7 mouse cellular contexts compared by ENCODE assay signal in the genomic region with DNA sequence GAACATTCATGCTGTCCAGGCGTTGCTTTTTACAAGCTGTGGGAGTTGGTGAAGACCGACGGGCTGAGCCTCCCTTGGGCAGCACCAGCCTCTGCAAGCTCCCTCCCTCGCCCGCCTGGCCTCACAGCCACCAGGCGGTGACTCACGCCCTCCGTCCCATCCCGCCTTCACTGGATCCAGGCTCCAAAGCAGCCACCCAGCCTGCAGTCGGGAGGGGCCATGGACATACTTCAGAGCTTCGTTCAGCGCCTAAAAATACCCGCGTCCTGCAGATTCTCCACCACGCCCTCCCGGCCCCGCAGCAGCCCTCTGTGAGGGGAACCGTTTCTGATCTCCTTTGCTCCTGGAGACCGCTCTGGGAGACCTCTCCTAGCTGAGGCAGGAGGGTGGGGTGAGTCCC. TPM values are rescaled to one million over a fixed set of nuclear protein-coding genes. Genes with fewer than 3 reads are reported as not detected.
DNase-seq lines count a peak whose midpoint lies in the region; ATAC-seq and TF ChIP-seq lines count a peak whose summit lies in the region.

No protein-coding gene starts in this region.

- peak overlapping the region; percentile 37; the same call in 1 of the 2 replicates for H3K4me3 ChIP-seq in E14TG2a.4 (replicated peaks; ENCODE audit: low read length)
- H3K4me3 ChIP-seq in forebrain, embryonic 14.5 days (ENCODE audit: low read depth, low read length) = no peak overlapping the region
- H3K4me3 ChIP-seq in hindbrain, embryonic 11.5 days (ENCODE audit: low read depth, low read length) = no peak overlapping the region
- no peak overlapping the region for H3K4me3 ChIP-seq in liver, postnatal 0 days (ENCODE audit: low read depth, low read length)
- H3K4me3 ChIP-seq in stomach, embryonic 14.5 days (ENCODE audit: low read depth, low read length) = no peak overlapping the region

- peak overlapping the region; percentile 37; the same call in 1 of the 2 replicates for H3K9ac ChIP-seq in forebrain, embryonic 14.5 days (ENCODE audit: low read length)
- H3K9ac ChIP-seq in hindbrain, embryonic 11.5 days (ENCODE audit: low read depth, low read length) = peak overlapping the region; percentile 24; the same call in 1 of the 2 replicates
- 0 out of 2 replicates have a peak overlapping the region, but pooled peaks have one; percentile 6 for H3K9ac ChIP-seq in liver, postnatal 0 days (replicated peaks)
- peak overlapping the region; percentile 30; the same call in 1 of the 2 replicates for H3K9ac ChIP-seq in stomach, embryonic 14.5 days (replicated peaks; ENCODE audit: low read depth, low read length)

- no peak for TF ChIP-seq CTCF in E14TG2a.4 (conservative IDR thresholded peaks at IDR 0.05; ENCODE audit: low read length)
- 0 out of 2 replicates have a peak, but pooled peaks have one; percentile 3 for TF ChIP-seq CTCF in liver, postnatal 0 days (IDR thresholded peaks at IDR 0.05; ENCODE audit: low read depth)

- H3K9me3 ChIP-seq in E14TG2a.4 (ENCODE audit: low read length) = no peaks in the 10 kb centered on the region
- H3K9me3 ChIP-seq in forebrain, embryonic 14.5 days (replicated peaks; ENCODE audit: control insufficient read depth, low read length) = no peaks in the 10 kb centered on the region
- H3K9me3 ChIP-seq in hindbrain, embryonic 11.5 days (ENCODE audit: control insufficient read depth, low read length) = no peaks in the 10 kb centered on the region
- no peaks in the 10 kb centered on the region for H3K9me3 ChIP-seq in liver, postnatal 0 days (ENCODE audit: low read length)
- no peaks in the 10 kb centered on the region for H3K9me3 ChIP-seq in stomach, embryonic 14.5 days (ENCODE audit: control insufficient read depth, low read depth, low read length)

- no peak for ATAC-seq in forebrain, embryonic 14.5 days
- ATAC-seq in hindbrain, embryonic 11.5 days (ENCODE audit: low FRiP score) = 0 out of 2 replicates have a peak, but pooled peaks have one; percentile 38
- ATAC-seq in liver, postnatal 0 days = no peak
- peak; percentile 58 for ATAC-seq in stomach, embryonic 14.5 days (ENCODE audit: insufficient number of reproducible peaks, insufficient read depth, low FRiP score, low read depth)

- H3K36me3 ChIP-seq in E14TG2a.4 (ENCODE audit: insufficient read depth, low read length) = peaks cover 41% of the 10 kb centered on the region
- H3K36me3 ChIP-seq in forebrain, embryonic 14.5 days (ENCODE audit: control insufficient read depth, insufficient read depth, low read length) = peaks cover 25% of the 10 kb centered on the region
- peaks cover 6% of the 10 kb centered on the region; the same call in 1 of the 2 replicates for H3K36me3 ChIP-seq in hindbrain, embryonic 11.5 days (ENCODE audit: control insufficient read depth, insufficient read depth, low read length)
- peaks cover 10% of the 10 kb centered on the region for H3K36me3 ChIP-seq in liver, postnatal 0 days (replicated peaks; ENCODE audit: insufficient read depth, low read length)
- peaks cover 8% of the 10 kb centered on the region; the same call in 1 of the 2 replicates for H3K36me3 ChIP-seq in stomach, embryonic 14.5 days (ENCODE audit: control insufficient read depth, insufficient read depth, low read length)

- no peak overlapping the region for H3K4me2 ChIP-seq in forebrain, embryonic 14.5 days (ENCODE audit: low read length)
- H3K4me2 ChIP-seq in hindbrain, embryonic 11.5 days (replicated peaks; ENCODE audit: low read depth, low read length) = no peak overlapping the region; the same call in 1 of the 2 replicates
- H3K4me2 ChIP-seq in liver, postnatal 0 days (ENCODE audit: low read depth, low read length) = no peak overlapping the region
- H3K4me2 ChIP-seq in stomach, embryonic 14.5 days (replicated peaks; ENCODE audit: low read depth, low read length) = peak overlapping the region; percentile 39

- DNase-seq in MN1 (ENCODE audit: low spot score) = peak; percentile 93
- DNase-seq in forebrain, embryonic 14.5 days (ENCODE audit: low spot score) = no peak
- peak; percentile 42 for DNase-seq in hindbrain, embryonic 11.5 days (ENCODE audit: low spot score)
- peak; percentile 42 for DNase-seq in liver, postnatal 0 days
- no peak for DNase-seq in layer of hippocampus, adult 18-20 months (ENCODE audit: low spot score in 2 of 2)

- H3K27me3 ChIP-seq in E14TG2a.4 (ENCODE audit: insufficient read depth, low read length) = no peaks in the 10 kb centered on the region
- H3K27me3 ChIP-seq in forebrain, embryonic 14.5 days (replicated peaks; ENCODE audit: control insufficient read depth, insufficient read depth, low read length) = no peaks in the 10 kb centered on the region
- H3K27me3 ChIP-seq in hindbrain, embryonic 11.5 days (ENCODE audit: control insufficient read depth, insufficient read depth, low read length) = no peaks in the 10 kb centered on the region
- H3K27me3 ChIP-seq in liver, postnatal 0 days (ENCODE audit: insufficient read depth, low read length) = no peaks in the 10 kb centered on the region
- no peaks in the 10 kb centered on the region for H3K27me3 ChIP-seq in stomach, embryonic 14.5 days (ENCODE audit: control insufficient read depth, insufficient read depth, low read length)

- peaks cover 82% of the 10 kb centered on the region for H3K4me1 ChIP-seq in E14TG2a.4 (replicated peaks; ENCODE audit: low read depth, low read length)
- no peaks in the 10 kb centered on the region for H3K4me1 ChIP-seq in forebrain, embryonic 14.5 days (ENCODE audit: control insufficient read depth, insufficient read depth, low read length)
- H3K4me1 ChIP-seq in hindbrain, embryonic 11.5 days (replicated peaks; ENCODE audit: control insufficient read depth, insufficient read depth, low read length) = no peaks in the 10 kb centered on the region; the same call in 1 of the 2 replicates
- H3K4me1 ChIP-seq in liver, postnatal 0 days (ENCODE audit: insufficient read depth) = peaks cover 33% of the 10 kb centered on the region
- H3K4me1 ChIP-seq in stomach, embryonic 14.5 days (ENCODE audit: control insufficient read depth, insufficient read depth, low read length) = peaks cover 13% of the 10 kb centered on the region; the same call in 1 of the 2 replicates

- TF ChIP-seq EP300 in liver, postnatal 0 days (IDR thresholded peaks at IDR 0.05; ENCODE audit: low read depth) = no peak

- H3K27ac ChIP-seq in forebrain, embryonic 14.5 days (ENCODE audit: low read depth, low read length) = no peak overlapping the region
- no peak overlapping the region for H3K27ac ChIP-seq in hindbrain, embryonic 11.5 days (ENCODE audit: low read depth, low read length)
- H3K27ac ChIP-seq in liver, postnatal 0 days (ENCODE audit: low read depth) = no peak overlapping the region
- peak overlapping the region; percentile 61; the same call in 1 of the 2 replicates for H3K27ac ChIP-seq in stomach, embryonic 14.5 days (ENCODE audit: low read length)

- WGBS in forebrain, embryonic 14.5 days = 17% methylated on average over 19 of the region's 19 CpGs
- 9% methylated on average over 19 of the region's 19 CpGs for WGBS in hindbrain, embryonic 11.5 days
- 16% methylated on average over 19 of the region's 19 CpGs for WGBS in liver, postnatal 0 days (ENCODE audit: insufficient replicate concordance)
- 2% methylated on average over 19 of the region's 19 CpGs for WGBS in stomach, embryonic 14.5 days

RNA-seq across cellular contexts. Expression of gene Lsm4, which starts 9.1 kb away (rescaled TPM):
- 200 and 220 TPM in 2 replicates for polyA plus RNA-seq in forebrain, embryonic 14.5 days (2014; fragmentation: Nextera tagmentation; extraction: Ambion mirVana)
- 282 and 299 TPM in 2 replicates for polyA plus RNA-seq in hindbrain, embryonic 11.5 days (2014; fragmentation: Nextera tagmentation; extraction: Ambion mirVana)
- polyA plus RNA-seq in liver, postnatal 0 days (2015; fragmentation: Nextera tagmentation; extraction: Ambion mirVana) = 98.5 and 103 TPM in 2 replicates
- 234 and 244 TPM in 2 replicates for polyA plus RNA-seq in stomach, embryonic 14.5 days (2014; fragmentation: Nextera tagmentation; extraction: Ambion mirVana)
- 10 to 100 TPM; 63.8 to 71.5 TPM for total RNA-seq in layer of hippocampus, adult 18-20 months (2021)

RNA-seq across cellular contexts. Expression of gene Jund, which starts 16.6 kb away (rescaled TPM):
- 87.2 and 94.0 TPM in 2 replicates for polyA plus RNA-seq in forebrain, embryonic 14.5 days (2014; fragmentation: Nextera tagmentation; extraction: Ambion mirVana)
- polyA plus RNA-seq in hindbrain, embryonic 11.5 days (2014; fragmentation: Nextera tagmentation; extraction: Ambion mirVana) = 126 and 137 TPM in 2 replicates
- polyA plus RNA-seq in liver, postnatal 0 days (2015; fragmentation: Nextera tagmentation; extraction: Ambion mirVana) = 19.6 and 38.4 TPM in 2 replicates
- 78.9 and 105 TPM in 2 replicates for polyA plus RNA-seq in stomach, embryonic 14.5 days (2014; fragmentation: Nextera tagmentation; extraction: Ambion mirVana)
- 100 to 1,000 TPM; 186 to 200 TPM for total RNA-seq in layer of hippocampus, adult 18-20 months (2021)

RNA-seq across cellular contexts. Expression of gene Iqcn, which starts 21.1 kb away (rescaled TPM):
- 0.06 and 0.10 TPM in 2 replicates for polyA plus RNA-seq in forebrain, embryonic 14.5 days (2014; fragmentation: Nextera tagmentation; extraction: Ambion mirVana)
- 0.03 and 0.14 TPM in 2 replicates for polyA plus RNA-seq in hindbrain, embryonic 11.5 days (2014; fragmentation: Nextera tagmentation; extraction: Ambion mirVana)
- polyA plus RNA-seq in liver, postnatal 0 days (2015; fragmentation: Nextera tagmentation; extraction: Ambion mirVana) = 0.02 TPM in 1 of 2 replicates, not detected in the other
- polyA plus RNA-seq in stomach, embryonic 14.5 days (2014; fragmentation: Nextera tagmentation; extraction: Ambion mirVana) = 0.06 and 0.10 TPM in 2 replicates
- total RNA-seq in layer of hippocampus, adult 18-20 months (2021) = under 1 TPM in 1 of 2 experiments, not detected in 1; 0.07 TPM

RNA-seq across cellular contexts. Expression of gene Pgpep1, which starts 22.0 kb away (rescaled TPM):
- polyA plus RNA-seq in forebrain, embryonic 14.5 days (2014; fragmentation: Nextera tagmentation; extraction: Ambion mirVana) = 85.7 and 101 TPM in 2 replicates
- 170 TPM in 2 replicates for polyA plus RNA-seq in hindbrain, embryonic 11.5 days (2014; fragmentation: Nextera tagmentation; extraction: Ambion mirVana)
- polyA plus RNA-seq in liver, postnatal 0 days (2015; fragmentation: Nextera tagmentation; extraction: Ambion mirVana) = 31.0 and 32.2 TPM in 2 replicates
- polyA plus RNA-seq in stomach, embryonic 14.5 days (2014; fragmentation: Nextera tagmentation; extraction: Ambion mirVana) = 67.7 and 70.8 TPM in 2 replicates
- 10 to 100 TPM; 20.0 to 23.3 TPM for total RNA-seq in layer of hippocampus, adult 18-20 months (2021)

RNA-seq across cellular contexts. Expression of gene Gm3336, which starts 36.1 kb away (rescaled TPM):
- not detected in 2 replicates for polyA plus RNA-seq in forebrain, embryonic 14.5 days (2014; fragmentation: Nextera tagmentation; extraction: Ambion mirVana)
- not detected in 2 replicates for polyA plus RNA-seq in hindbrain, embryonic 11.5 days (2014; fragmentation: Nextera tagmentation; extraction: Ambion mirVana)
- 0.22 and 0.25 TPM in 2 replicates for polyA plus RNA-seq in liver, postnatal 0 days (2015; fragmentation: Nextera tagmentation; extraction: Ambion mirVana)
- polyA plus RNA-seq in stomach, embryonic 14.5 days (2014; fragmentation: Nextera tagmentation; extraction: Ambion mirVana) = 0.51 and 0.63 TPM in 2 replicates
- total RNA-seq in layer of hippocampus, adult 18-20 months (2021) = not detected

Comparison
In these comparisons a context has a peak if more than half of its experiments do, and no peak if none do; other contexts are left out.
1. DNase-seq: peak in MN1 (single experiment), hindbrain, embryonic 11.5 days (single experiment) and liver, postnatal 0 days (single experiment); none in forebrain, embryonic 14.5 days (single experiment) and layer of hippocampus, adult 18-20 months (0 of 2).
2. ATAC-seq: peak in hindbrain, embryonic 11.5 days (single experiment) and stomach, embryonic 14.5 days (single experiment); none in forebrain, embryonic 14.5 days (single experiment) and liver, postnatal 0 days (single experiment).
3. Peak in every context shown above with its lines, with median percentiles within 50 percentile points of each other: H3K9ac ChIP-seq.